Mouse (Mus musculus) myocyte (in vitro differentiated cells): ENCODE data around the gene Ap2a2. TPM values are rescaled to one million over a fixed set of nuclear protein-coding genes. Genes with fewer than 3 reads are reported as not detected.

ENCODE experiments used
- H3K27me3 ChIP-seq: one replicate; pipeline ENCODE4 v1.6.1; 2011; ENCODE audit not compliant: control insufficient read depth, insufficient read depth, insufficient read length
- H3K36me3 ChIP-seq: one replicate; pipeline ENCODE4 v1.6.1; 2011; ENCODE audit not compliant: control insufficient read depth, insufficient read depth
- H3K4me2 ChIP-seq: one replicate; pipeline ENCODE4 v1.6.1; 2011; ENCODE audit warnings: low read depth, control low read depth
- H3K4me3 ChIP-seq: one replicate; pipeline ENCODE4 v1.5.1; 2011; ENCODE audit warnings: mild to moderate bottlenecking, control low read depth, moderate library complexity
- H3K79me2 ChIP-seq: one replicate; pipeline ENCODE4 v1.6.1; 2011; ENCODE audit not compliant: control insufficient read depth, insufficient read depth
- H3ac ChIP-seq: one replicate; pipeline ENCODE4 v1.6.1; 2011; ENCODE audit not compliant: control insufficient read depth, insufficient read length
- CEBPB ChIP-seq: IDR thresholded peaks from 2 replicates; pipeline ENCODE4 v1.6.1; 2011; ENCODE audit warnings: mild to moderate bottlenecking, moderate library complexity; ENCODE audit not compliant: poor library complexity, insufficient read depth, severe bottlenecking
- E2F4 ChIP-seq: IDR thresholded peaks from one replicate; pipeline ENCODE4 v1.6.1; 2011; ENCODE audit warnings: mild to moderate bottlenecking, control low read depth, moderate library complexity; ENCODE audit not compliant: insufficient read depth
- MAX ChIP-seq: IDR thresholded peaks from one replicate; pipeline ENCODE4 v1.6.1; 2011; ENCODE audit warnings: low read depth, mild to moderate bottlenecking, control low read depth
- MYOD1 ChIP-seq, 3 experiments: IDR thresholded peaks; one replicate each; pipeline ENCODE4 v1.6.1; 2011; ENCODE audit warnings: control low read depth in 2 of 3, low read depth in 2 of 3, mild to moderate bottlenecking in 2 of 3, moderate library complexity in 1 of 3; ENCODE audit not compliant: insufficient read length in 2 of 3, control insufficient read depth in 1 of 3
- MYOG ChIP-seq, 3 experiments: IDR thresholded peaks; one replicate each; pipeline ENCODE4 v1.6.1; 2011; ENCODE audit warnings: control low read depth in 2 of 3, low read depth in 2 of 3, mild to moderate bottlenecking in 2 of 3; ENCODE audit not compliant: insufficient read length in 2 of 3, control insufficient read depth in 1 of 3, insufficient read depth in 1 of 3
- POLR2A ChIP-seq: IDR thresholded peaks from one replicate; pipeline ENCODE4 v1.6.1; 2011; ENCODE audit warnings: low read depth, mild to moderate bottlenecking, control low read depth, moderate library complexity; ENCODE audit not compliant: insufficient read length
- POLR2AphosphoS2 ChIP-seq: IDR thresholded peaks from one replicate; pipeline ENCODE4 v1.6.1; 2011; ENCODE audit warnings: low read depth, control low read depth; ENCODE audit not compliant: insufficient read length
- REST ChIP-seq: IDR thresholded peaks from one replicate; pipeline ENCODE4 v1.6.1; 2011; ENCODE audit warnings: mild to moderate bottlenecking, control low read depth, moderate library complexity; ENCODE audit not compliant: insufficient read depth, insufficient read length
- SRF ChIP-seq: IDR thresholded peaks from one replicate; pipeline ENCODE4 v1.6.1; 2011; ENCODE audit warnings: low read depth; ENCODE audit not compliant: control insufficient read depth, insufficient read length
- TCF12 ChIP-seq: IDR thresholded peaks from one replicate; pipeline ENCODE4 v1.6.1; 2011; ENCODE audit warnings: mild to moderate bottlenecking, control low read depth; ENCODE audit not compliant: poor library complexity, insufficient read depth, severe bottlenecking
- TCF3 ChIP-seq: IDR thresholded peaks from one replicate; pipeline ENCODE4 v1.6.1; 2011; ENCODE audit warnings: low read depth, control low read depth; ENCODE audit not compliant: insufficient read length
- USF1 ChIP-seq: IDR thresholded peaks from one replicate; pipeline ENCODE4 v1.6.1; 2011; ENCODE audit warnings: low read depth, mild to moderate bottlenecking, control low read depth, moderate library complexity
- polyA plus RNA-seq: library from polyadenylated mRNA; unstranded; fragments of >200 nt; fragmentation: generic; extraction: Trizol; gene quantifications from one replicate; pipeline ENCODE4 v1.2.1, GENCODE M21; 2012; ENCODE audit warnings: missing spikeins

The Ap2a2 gene
- polyA plus RNA-seq, 1 experiment: 89.2 TPM

GRCm38 (mm10) chr7:141519795-141520194, 42.2 kb upstream of the Ap2a2 start:
- no peak overlapping the region for H3K4me2 ChIP-seq
- H3ac ChIP-seq: no peak overlapping the region
- H3K36me3 ChIP-seq: peaks cover 5% of the 10 kb centered on the region
- TF ChIP-seq MYOD1 (IDR thresholded peaks at IDR 0.05; ENCODE audit: control insufficient read depth in 1 of 3, insufficient read length in 2 of 3, low read depth in 2 of 3) (peak in 2 of 3 experiments; percentile 52 to 64), SRF (no peak), POLR2AphosphoS2 (no peak), E2F4 (no peak), MAX (no peak), CEBPB (no peak), TCF12 (peak; percentile 20), TCF3 (no peak), USF1 (no peak), MYOG (IDR thresholded peaks at IDR 0.05; ENCODE audit: control insufficient read depth in 1 of 3, insufficient read depth in 1 of 3, insufficient read length in 2 of 3, low read depth in 2 of 3) (peak in 2 of 3 experiments; percentile 71 to 79), REST (no peak), POLR2A (no peak)
- no peaks in the 10 kb centered on the region for H3K27me3 ChIP-seq
- H3K4me3 ChIP-seq: no peak overlapping the region
- H3K79me2 ChIP-seq: no peaks in the 10 kb centered on the region

DNA sequence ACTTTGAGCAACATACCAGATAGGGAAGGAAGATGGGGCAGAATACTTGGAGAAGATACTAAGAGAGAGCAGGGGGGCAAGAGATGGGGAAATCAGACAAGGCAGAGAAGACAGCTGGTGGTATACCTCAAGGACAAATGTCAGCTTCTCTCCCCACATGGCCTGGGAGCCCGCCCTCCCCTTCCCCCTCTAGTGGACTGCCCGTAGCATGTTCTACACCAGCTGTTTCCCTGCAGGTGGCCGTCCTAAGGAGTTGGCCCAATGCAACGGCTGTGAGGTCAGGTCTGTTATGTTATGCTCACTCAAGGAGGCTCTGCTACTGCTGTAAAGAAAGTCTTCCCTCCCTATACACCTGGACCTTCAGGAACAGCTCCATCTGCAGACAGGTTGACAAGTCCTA, 39.0 kb upstream of the Ap2a2 start:
- Histone ChIP-seq H3ac (no peak overlapping the region), H3K36me3 (peaks cover 5% of the 10 kb centered on the region), H3K4me2 (no peak overlapping the region), H3K27me3 (no peaks in the 10 kb centered on the region), H3K79me2 (no peaks in the 10 kb centered on the region), H3K4me3 (no peak overlapping the region)
- TF ChIP-seq E2F4: no peak
- no peak for TF ChIP-seq POLR2A
- no peak for TF ChIP-seq POLR2AphosphoS2
- TF ChIP-seq TCF12: no peak
- TF ChIP-seq TCF3: no peak
- TF ChIP-seq SRF: no peak
- TF ChIP-seq MYOD1 (IDR thresholded peaks at IDR 0.05; ENCODE audit: control insufficient read depth in 1 of 3, insufficient read length in 2 of 3, low read depth in 2 of 3): peak in 2 of 3 experiments; percentile 40 to 60
- peak in 2 of 3 experiments; percentile 27 to 83 for TF ChIP-seq MYOG (IDR thresholded peaks at IDR 0.05; ENCODE audit: control insufficient read depth in 1 of 3, insufficient read depth in 1 of 3, insufficient read length in 2 of 3, low read depth in 2 of 3)

DNA sequence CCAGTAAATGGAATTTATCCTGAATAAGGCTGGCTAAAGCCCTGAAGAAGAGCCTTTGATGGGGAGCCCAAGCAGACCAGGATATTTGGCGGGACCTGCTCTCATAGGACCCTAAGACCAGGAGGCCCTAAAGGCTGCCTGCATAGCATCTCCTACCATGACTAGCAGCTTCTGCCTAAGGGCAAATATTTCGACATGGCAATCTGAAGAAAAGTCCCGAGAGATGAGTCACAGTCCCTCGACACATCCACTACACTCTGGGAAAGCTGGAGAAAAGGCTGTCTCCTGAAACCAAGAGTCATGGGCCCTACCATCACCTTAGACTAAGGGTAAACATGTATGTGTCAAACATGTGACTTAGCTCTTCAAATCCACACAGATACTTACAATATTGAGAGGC, 37.7 kb upstream of the Ap2a2 start:
- H3ac ChIP-seq: no peak overlapping the region
- H3K4me3 ChIP-seq: no peak overlapping the region
- H3K36me3 ChIP-seq: peaks cover 5% of the 10 kb centered on the region
- TF ChIP-seq REST (no peak), CEBPB (no peak), USF1 (no peak), TCF3 (no peak), E2F4 (no peak), MAX (no peak), POLR2AphosphoS2 (no peak), MYOG (IDR thresholded peaks at IDR 0.05; ENCODE audit: control insufficient read depth in 1 of 3, insufficient read depth in 1 of 3, insufficient read length in 2 of 3, low read depth in 2 of 3) (no peak)
- no peak overlapping the region for H3K4me2 ChIP-seq
- no peaks in the 10 kb centered on the region for H3K27me3 ChIP-seq
- no peaks in the 10 kb centered on the region for H3K79me2 ChIP-seq

- TF ChIP-seq REST (no peak), TCF12 (no peak), POLR2AphosphoS2 (no peak), POLR2A (no peak), MYOD1 (IDR thresholded peaks at IDR 0.05; ENCODE audit: control insufficient read depth in 1 of 3, insufficient read length in 2 of 3, low read depth in 2 of 3) (no peak), USF1 (no peak), SRF (no peak), MAX (no peak), CEBPB (no peak), MYOG (IDR thresholded peaks at IDR 0.05; ENCODE audit: control insufficient read depth in 1 of 3, insufficient read depth in 1 of 3, insufficient read length in 2 of 3, low read depth in 2 of 3) (no peak), E2F4 (no peak), TCF3 (no peak)
- Histone ChIP-seq H3K36me3 (peaks cover 7% of the 10 kb centered on the region), H3ac (no peak overlapping the region)
These were observed 37.0 kb upstream of the Ap2a2 start for GRCm38 (mm10) chr7:141524760-141525579.

DNA sequence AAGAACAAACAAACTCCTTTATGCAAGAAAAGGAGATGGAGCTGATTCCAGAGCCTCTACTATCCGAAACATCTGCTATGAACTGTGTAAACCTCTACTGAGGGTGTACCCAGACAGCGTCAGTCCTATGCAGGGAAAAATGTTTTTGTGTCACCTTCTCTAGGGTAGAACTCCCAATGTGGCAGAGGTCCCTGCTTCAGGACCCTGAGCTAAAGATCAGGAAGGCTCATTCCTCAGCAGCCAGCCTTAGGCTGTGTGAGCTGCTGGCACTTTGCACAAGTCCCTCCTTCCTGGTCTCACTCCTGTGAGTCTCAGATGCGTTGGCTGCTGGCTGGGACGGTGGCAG, 36.4 kb upstream of the Ap2a2 start:
- no peak for TF ChIP-seq REST
- TF ChIP-seq MYOD1 (IDR thresholded peaks at IDR 0.05; ENCODE audit: control insufficient read depth in 1 of 3, insufficient read length in 2 of 3, low read depth in 2 of 3): no peak
- no peak for TF ChIP-seq USF1
- TF ChIP-seq MYOG (IDR thresholded peaks at IDR 0.05; ENCODE audit: control insufficient read depth in 1 of 3, insufficient read depth in 1 of 3, insufficient read length in 2 of 3, low read depth in 2 of 3): no peak
- TF ChIP-seq CEBPB: no peak
- TF ChIP-seq POLR2A: no peak
- no peak for TF ChIP-seq TCF12
- TF ChIP-seq POLR2AphosphoS2: no peak
- no peak for TF ChIP-seq SRF
- TF ChIP-seq E2F4: no peak

More at GRCm38 (mm10) chr7:141524760-141525579, 37.0 kb upstream of the Ap2a2 start:
- Histone ChIP-seq H3K79me2 (no peaks in the 10 kb centered on the region), H3K4me3 (no peak overlapping the region), H3K27me3 (no peaks in the 10 kb centered on the region), H3K4me2 (no peak overlapping the region)

More for the DNA sequence above, 36.4 kb upstream of the Ap2a2 start:
- no peaks in the 10 kb centered on the region for H3K27me3 ChIP-seq
- H3K4me2 ChIP-seq: no peak overlapping the region
- no peak overlapping the region for H3ac ChIP-seq
- H3K79me2 ChIP-seq: no peaks in the 10 kb centered on the region
- H3K36me3 ChIP-seq: peaks cover 10% of the 10 kb centered on the region
- no peak overlapping the region for H3K4me3 ChIP-seq
